In genomic region chr7:144738357-144738798, GRCm38 (mm10) we compare ENCODE assay signal across 7 mouse cellular contexts. TPM values are rescaled to one million over a fixed set of nuclear protein-coding genes. Genes with fewer than 3 reads are reported as not detected.
DNase-seq lines count a peak whose midpoint lies in the region; ATAC-seq and TF ChIP-seq lines count a peak whose summit lies in the region.

No protein-coding gene starts in this region.

- H3K79me2 ChIP-seq in liver, adult 2 months (ENCODE audit: control insufficient read depth, insufficient read depth, low read length) = no peaks in the 10 kb centered on the region

- H3K4me3 ChIP-seq in testis, adult 2 months (ENCODE audit: control insufficient read depth, low read depth, low read length) = peak overlapping the region; percentile 66
- peak overlapping the region; percentile 47 for H3K4me3 ChIP-seq in liver, adult 2 months (ENCODE audit: insufficient read depth, low read depth, low read length)
- H3K4me3 ChIP-seq in stomach, embryonic 14.5 days (ENCODE audit: low read depth, low read length) = peak overlapping the region; percentile 45

- TF ChIP-seq CTCF in testis, adult 2 months (IDR thresholded peaks at IDR 0.05; ENCODE audit: control insufficient read depth, insufficient read depth, insufficient replicate concordance, low read depth, low read length) = no peak
- no peak for TF ChIP-seq CTCF in liver, adult 2 months (IDR thresholded peaks at IDR 0.05; ENCODE audit: low read depth, low read length)

- peak overlapping the region; percentile 32; the same call in 1 of the 2 replicates for H3K27ac ChIP-seq in testis, adult 2 months (ENCODE audit: control insufficient read depth, insufficient read depth, low read depth, low read length)
- no peak overlapping the region for H3K27ac ChIP-seq in liver, adult 2 months (replicated peaks; ENCODE audit: insufficient read depth, low read depth, low read length)
- peak overlapping the region; percentile 84 for H3K27ac ChIP-seq in stomach, embryonic 14.5 days (ENCODE audit: low read length)

- TF ChIP-seq POLR2A in testis, adult 2 months (IDR thresholded peaks at IDR 0.05; ENCODE audit: control insufficient read depth, low read depth, low read length) = no peak
- no peak for TF ChIP-seq POLR2A in liver, adult 2 months (IDR thresholded peaks at IDR 0.05; ENCODE audit: extremely low read depth, insufficient read depth, low read length)

- H3K36me3 ChIP-seq in testis, adult 2 months (ENCODE audit: control insufficient read depth, insufficient read depth, low read length) = no peaks in the 10 kb centered on the region
- H3K36me3 ChIP-seq in liver, adult 2 months (ENCODE audit: control insufficient read depth, insufficient read depth, low read length) = no peaks in the 10 kb centered on the region
- no peaks in the 10 kb centered on the region for H3K36me3 ChIP-seq in stomach, embryonic 14.5 days (ENCODE audit: control insufficient read depth, insufficient read depth, low read length)

- H3K4me2 ChIP-seq in stomach, embryonic 14.5 days (replicated peaks; ENCODE audit: low read depth, low read length) = peak overlapping the region; percentile 92

- peak; percentile 50 for ATAC-seq in granulocyte monocyte progenitor cell, adult 5-6 weeks (replicated peaks; ENCODE audit: poor library complexity, severe bottlenecking)
- ATAC-seq in stomach, embryonic 14.5 days (ENCODE audit: insufficient number of reproducible peaks, insufficient read depth, low FRiP score, low read depth) = 0 out of 2 replicates have a peak, but pooled peaks have one; percentile 50

- H3K9me3 ChIP-seq in stomach, embryonic 14.5 days (ENCODE audit: control insufficient read depth, low read depth, low read length) = no peaks in the 10 kb centered on the region

- H3K27me3 ChIP-seq in testis, adult 2 months (ENCODE audit: control insufficient read depth, insufficient read depth, low read length) = no peaks in the 10 kb centered on the region
- H3K27me3 ChIP-seq in liver, adult 2 months (ENCODE audit: control insufficient read depth, insufficient read depth, low read length) = peaks cover 5% of the 10 kb centered on the region
- H3K27me3 ChIP-seq in stomach, embryonic 14.5 days (ENCODE audit: control insufficient read depth, insufficient read depth, low read length) = no peaks in the 10 kb centered on the region

- 4% methylated on average over 32 of the region's 33 CpGs for WGBS in liver, adult 2 months
- under 1% methylated on average over 33 of the region's 33 CpGs for WGBS in stomach, embryonic 14.5 days

- peaks cover 6% of the 10 kb centered on the region for H3K4me1 ChIP-seq in testis, adult 2 months (ENCODE audit: control insufficient read depth, insufficient read depth, low read length)
- no peaks in the 10 kb centered on the region for H3K4me1 ChIP-seq in liver, adult 2 months (ENCODE audit: control insufficient read depth, insufficient read depth, low read length)
- peaks cover 42% of the 10 kb centered on the region for H3K4me1 ChIP-seq in stomach, embryonic 14.5 days (ENCODE audit: control insufficient read depth, insufficient read depth, low read length)

- H3K9ac ChIP-seq in liver, adult 2 months (ENCODE audit: low read depth, low read length) = peak overlapping the region; percentile 10; the same call in 1 of the 2 replicates
- peak overlapping the region; percentile 52; the same call in 1 of the 2 replicates for H3K9ac ChIP-seq in stomach, embryonic 14.5 days (replicated peaks; ENCODE audit: low read depth, low read length)

- DNase-seq in testis, postnatal 14 days (ENCODE audit: low spot score) = no peak
- no peak for DNase-seq in liver, adult 2 months (ENCODE audit: extremely low read depth, low read depth, low spot score)
- no peak for DNase-seq in frontal cortex, postnatal 36 days (ENCODE audit: low spot score in 2 of 2)
- DNase-seq in cerebellum, postnatal 10 days = no peak

RNA-seq across cellular contexts. Expression of gene Ano1, which starts 13.4 kb away (rescaled TPM):
- 27.3 and 28.2 TPM in 2 replicates for polyA plus RNA-seq in testis, adult 2 months (2012; rRNA removed)
- not detected in 2 replicates for total RNA-seq in granulocyte monocyte progenitor cell, adult 5-6 weeks (2014; fragmentation: Nextera tagmentation)
- not detected in 2 replicates for total RNA-seq in granulocyte monocyte progenitor cell, adult 5-6 weeks (2017)
- 1.9 and 2.4 TPM in 2 replicates for total RNA-seq in liver, adult 2 months (2014; rRNA removed)
- polyA plus RNA-seq in liver, adult 2 months (2012; rRNA removed) = 0.97 and 1.6 TPM in 2 replicates
- 65.0 and 69.8 TPM in 2 replicates for polyA plus RNA-seq in stomach, embryonic 14.5 days (2014; fragmentation: Nextera tagmentation; extraction: Ambion mirVana)

Comparison
In these comparisons a context has a peak if more than half of its experiments do, and no peak if none do; other contexts are left out.
1. RNA of gene Ano1, which starts 13.4 kb away (polyA plus RNA-seq): 65.0 to 69.8 TPM in stomach, embryonic 14.5 days and 27.3 to 28.2 TPM in testis, adult 2 months; 0.97 to 1.6 TPM in liver, adult 2 months; every median in the first group is over 10 times any median in the second.
2. Peak in every context shown above with its lines, with median percentiles within 50 percentile points of each other: H3K4me3 ChIP-seq.